Mouse (Mus musculus): ENCODE data around the gene Gca.

The Gca gene

GRCm38 (mm10) chr2:62664135-62664670 is at the start of gene Gca:
Gca (plus strand) TSS chr2:62664285.
- peak; percentile 85 for DNase-seq (ENCODE audit: low spot score)

GRCm38 (mm10) chr2:62618934-62619341 is 45.1 kb upstream of the Gca start:
- no peak for DNase-seq (ENCODE audit: low spot score)

GRCm38 (mm10) chr2:62619679-62620078 is 44.4 kb upstream of the Gca start:
- DNase-seq (ENCODE audit: low spot score): no peak

GRCm38 (mm10) chr2:62623024-62623441 is 41.1 kb upstream of the Gca start:
- DNase-seq (ENCODE audit: low spot score): no peak

GRCm38 (mm10) chr2:62627728-62628127 is 36.4 kb upstream of the Gca start:
- DNase-seq (ENCODE audit: low spot score): peak; percentile 65

- no peak for DNase-seq (ENCODE audit: low spot score)
Observed at GRCm38 (mm10) chr2:62628356-62628755, 35.7 kb upstream of the Gca start.

- DNase-seq (ENCODE audit: low spot score): peak; percentile 81
Observed at GRCm38 (mm10) chr2:62630446-62630845, 33.6 kb upstream of the Gca start.

GRCm38 (mm10) chr2:62639869-62640268 is 24.2 kb upstream of the Gca start:
- no peak for DNase-seq (ENCODE audit: low spot score)

GRCm38 (mm10) chr2:62643405-62644305 is 20.4 kb upstream of the Gca start:
- DNase-seq (ENCODE audit: low spot score): peak; percentile 61

- DNase-seq (ENCODE audit: low spot score): no peak
Observed at GRCm38 (mm10) chr2:62644891-62645290, 19.2 kb upstream of the Gca start.

GRCm38 (mm10) chr2:62645475-62645874 is 18.6 kb upstream of the Gca start:
- peak; percentile 29 for DNase-seq (ENCODE audit: low spot score)

- peak; percentile 77 for DNase-seq (ENCODE audit: low spot score)
Observed at GRCm38 (mm10) chr2:62646014-62646645, 18.0 kb upstream of the Gca start, which contains the start of gene Ifih1. Ifih1 (minus strand) TSS chr2:62646255.

- no peak for DNase-seq (ENCODE audit: low spot score)
Observed at GRCm38 (mm10) chr2:62646671-62647289, 17.3 kb upstream of the Gca start.

- no peak for DNase-seq (ENCODE audit: low spot score)
Observed at GRCm38 (mm10) chr2:62651890-62652289, 12.2 kb upstream of the Gca start.

- DNase-seq (ENCODE audit: low spot score): no peak
Observed at GRCm38 (mm10) chr2:62652466-62652865, 11.6 kb upstream of the Gca start.

GRCm38 (mm10) chr2:62654519-62655338 is 9.4 kb upstream of the Gca start:
- DNase-seq (ENCODE audit: low spot score): peak; percentile 74

- no peak for DNase-seq (ENCODE audit: low spot score)
Observed at GRCm38 (mm10) chr2:62656072-62656471, 8.0 kb upstream of the Gca start.

GRCm38 (mm10) chr2:62660565-62660964 is 3.5 kb upstream of the Gca start:
- no peak for DNase-seq (ENCODE audit: low spot score)

GRCm38 (mm10) chr2:62662560-62662959 is 1.5 kb upstream of the Gca start:
- no peak for DNase-seq (ENCODE audit: low spot score)

GRCm38 (mm10) chr2:62664839-62665238 is 754 bp downstream of the Gca start:
- no peak for DNase-seq (ENCODE audit: low spot score)

GRCm38 (mm10) chr2:62665536-62665935 is 1.5 kb downstream of the Gca start:
- DNase-seq (ENCODE audit: low spot score): no peak

- DNase-seq (ENCODE audit: low spot score): no peak
Observed at GRCm38 (mm10) chr2:62669848-62670247, 5.8 kb downstream of the Gca start.
